Mouse (Mus musculus): ENCODE measurements around the gene Gm10337. TPM values are rescaled to one million over a fixed set of nuclear protein-coding genes. Genes with fewer than 3 reads are reported as not detected.

Gm10337 gene
- total RNA-seq, 2 experiments from 2014 or later: not detected

- DNase-seq (ENCODE audit: low spot score): no peak
- intact Hi-C loops (cut with DNase I): no loop called here
Observed at GRCm38 (mm10) chr15:102515261-102515660, 11.7 kb downstream of the Gm10337 start.

- intact Hi-C loops (cut with DNase I): no loop called here
- DNase-seq (ENCODE audit: low spot score): no peak
Observed at GRCm38 (mm10) chr15:102515791-102516190, 12.3 kb downstream of the Gm10337 start.

GRCm38 (mm10) chr15:102516293-102516692 lies 12.8 kb downstream of the Gm10337 start:
- no peak for DNase-seq (ENCODE audit: low spot score)
- intact Hi-C loops (cut with DNase I): no loop called here

GRCm38 (mm10) chr15:102516728-102517404 lies 13.3 kb downstream of the Gm10337 start, which contains the start of gene Map3k12:
Map3k12 (minus strand) TSS chr15:102517064.
- intact Hi-C loops (cut with DNase I): no loop called here
- peak; percentile 56 for DNase-seq (ENCODE audit: low spot score)

- no peak for DNase-seq (ENCODE audit: low spot score)
- intact Hi-C loops (cut with DNase I): no loop called here
Observed at GRCm38 (mm10) chr15:102517631-102517975, 14.1 kb downstream of the Gm10337 start.

GRCm38 (mm10) chr15:102517976-102518858 lies 14.7 kb downstream of the Gm10337 start, which contains the start of gene Tarbp2:
Tarbp2 (plus strand) TSS chr15:102518192.
- intact Hi-C loops (cut with DNase I): loop anchor here (2.0 kb wide), 1 partner anchor 47 kb away; the partner anchor contains the start of gene Pcbp2
- peak; percentile 100 for DNase-seq (ENCODE audit: low spot score)

GRCm38 (mm10) chr15:102518859-102519201 lies 15.3 kb downstream of the Gm10337 start:
- no peak for DNase-seq (ENCODE audit: low spot score)
- intact Hi-C loops (cut with DNase I): loop anchor here (2.0 kb wide), 1 partner anchor 48 kb away; the partner anchor contains the start of gene Pcbp2

- intact Hi-C loops (cut with DNase I): loop anchor here (2.0 to 5.0 kb wide), 2 partner anchors 49 to 142 kb away; partner anchors contain the start of gene Pcbp2
- DNase-seq (ENCODE audit: low spot score): no peak
Observed at GRCm38 (mm10) chr15:102519211-102520141, 16.0 kb downstream of the Gm10337 start.

- intact Hi-C loops (cut with DNase I): loop anchor here (5.0 kb wide), 1 partner anchor 143 kb away; no protein-coding TSS in a partner anchor
- DNase-seq (ENCODE audit: low spot score): no peak
Observed at GRCm38 (mm10) chr15:102520416-102520815, 16.9 kb downstream of the Gm10337 start.

GRCm38 (mm10) chr15:102521480-102521879 lies 18.0 kb downstream of the Gm10337 start:
- no peak for DNase-seq (ENCODE audit: low spot score)
- intact Hi-C loops (cut with DNase I): loop anchor here (5.0 kb wide), 1 partner anchor 144 kb away; no protein-coding TSS in a partner anchor

GRCm38 (mm10) chr15:102524892-102525485 lies 21.5 kb downstream of the Gm10337 start, which contains the start of gene Npff:
Npff (minus strand) TSS chr15:102524942.
- no peak for DNase-seq (ENCODE audit: low spot score)
- intact Hi-C loops (cut with DNase I): loop anchor here (5.0 kb wide), 1 partner anchor 148 kb away; no protein-coding TSS in a partner anchor

GRCm38 (mm10) chr15:102526111-102527002 lies 22.8 kb downstream of the Gm10337 start:
- intact Hi-C loops (cut with DNase I): no loop called here
- DNase-seq (ENCODE audit: low spot score): no peak

GRCm38 (mm10) chr15:102527936-102528335 lies 24.4 kb downstream of the Gm10337 start:
- intact Hi-C loops (cut with DNase I): no loop called here
- no peak for DNase-seq (ENCODE audit: low spot score)

- no peak for DNase-seq (ENCODE audit: low spot score)
- intact Hi-C loops (cut with DNase I): no loop called here
Observed at GRCm38 (mm10) chr15:102528396-102528795, 24.9 kb downstream of the Gm10337 start.

GRCm38 (mm10) chr15:102530566-102530965 lies 27.0 kb downstream of the Gm10337 start:
- DNase-seq (ENCODE audit: low spot score): no peak
- intact Hi-C loops (cut with DNase I): no loop called here

GRCm38 (mm10) chr15:102531586-102531985 lies 28.1 kb downstream of the Gm10337 start:
- intact Hi-C loops (cut with DNase I): no loop called here
- no peak for DNase-seq (ENCODE audit: low spot score)

GRCm38 (mm10) chr15:102532106-102532900 lies 28.8 kb downstream of the Gm10337 start:
- intact Hi-C loops (cut with DNase I): no loop called here
- DNase-seq (ENCODE audit: low spot score): no peak
